Mouse (Mus musculus): Measurements from ENCODE around the gene 9030612E09Rik.

DNA sequence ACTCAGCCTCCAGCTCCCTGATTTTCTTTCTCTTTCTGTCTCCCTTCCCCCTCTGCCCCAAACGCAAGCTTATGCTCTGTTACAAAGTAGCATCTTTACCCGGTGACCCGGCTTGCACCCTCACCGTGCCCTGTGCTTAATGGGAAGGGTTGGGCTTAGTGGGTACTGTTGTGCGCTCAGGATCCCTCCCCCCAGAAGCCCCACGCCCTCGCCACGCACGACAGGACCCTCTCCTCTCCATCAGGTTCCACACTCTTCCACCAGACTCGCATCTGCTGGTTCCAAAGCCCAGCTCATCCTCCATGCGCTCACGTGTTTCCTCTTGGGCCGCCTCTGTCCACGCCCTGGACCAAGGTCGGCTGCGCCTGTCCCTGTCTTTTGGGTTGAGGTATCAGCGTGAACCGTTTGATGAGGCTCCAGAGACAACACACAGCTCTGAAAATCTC lies 675 bp downstream of the 9030612E09Rik start:
- TF ChIP-seq JUN (IDR thresholded peaks at IDR 0.05; ENCODE audit: insufficient read depth, low read depth, low read length) (no peak), UBTF (IDR thresholded peaks at IDR 0.05; ENCODE audit: low read depth, low read length) (no peak), CTCF (conservative IDR thresholded peaks at IDR 0.05 in 1 of 2, IDR thresholded peaks at IDR 0.05 in 1 of 2; ENCODE audit: low read depth in 2 of 2, low read length in 2 of 2) (no peak), IRF4 (IDR thresholded peaks at IDR 0.05; ENCODE audit: low read depth, low read length) (no peak), USF1 (IDR thresholded peaks at IDR 0.05; ENCODE audit: low read depth, low read length) (no peak), CHD2 (IDR thresholded peaks at IDR 0.05; ENCODE audit: low read length) (no peak), ELF1 (IDR thresholded peaks at IDR 0.05; ENCODE audit: low read depth, low read length) (no peak)
